Mouse (Mus musculus) MEL (cell line): ENCODE results near the gene Pcgf2. TPM values are rescaled to one million over a fixed set of nuclear protein-coding genes. Genes with fewer than 3 reads are reported as not detected.

Source experiments
- DNase-seq: peaks from one replicate; pipeline ENCODE4 v3.0.0; 2011; ENCODE audit warnings: low read depth, low spot score
- H3K27ac ChIP-seq: 2 replicates; pipeline ENCODE4 v1.5.1; 2012; ENCODE audit warnings: low read depth, mild to moderate bottlenecking, control low read depth, low read length, moderate library complexity; ENCODE audit not compliant: control insufficient read depth
- H3K27me3 ChIP-seq, 2 experiments: fragments of 150-350 bp in 1 of 2; sonication (generic) in 1 of 2; 2 replicates each; pipeline ENCODE4 v1.6.1; 2012; ENCODE audit warnings: low read length in 2 of 2, mild to moderate bottlenecking in 2 of 2, improper control_type of control experiment in 1 of 2, moderate library complexity in 1 of 2; ENCODE audit not compliant: insufficient read depth in 2 of 2, control insufficient read depth in 1 of 2
- H3K36me3 ChIP-seq, 2 experiments: 2 replicates each; pipeline ENCODE4 v1.6.1; 2012 to 2014; ENCODE audit warnings: low read length in 2 of 2, improper control_type of control experiment in 1 of 2, inconsistent platforms in 1 of 2, mild to moderate bottlenecking in 1 of 2; ENCODE audit not compliant: insufficient read depth in 2 of 2, control insufficient read depth in 1 of 2
- H3K4me1 ChIP-seq, 2 experiments: fragments of 150-350 bp in 1 of 2; sonication (generic) in 1 of 2; 2 replicates each; pipeline ENCODE4 v1.6.1; 2012; ENCODE audit warnings: low read length in 2 of 2, improper control_type of control experiment in 1 of 2, mild to moderate bottlenecking in 1 of 2; ENCODE audit not compliant: insufficient read depth in 2 of 2, control insufficient read depth in 1 of 2
- H3K4me3 ChIP-seq, 2 experiments: fragments of 150-350 bp in 1 of 2; sonication (generic) in 1 of 2; 2 replicates each; pipeline ENCODE4 v1.5.1; 2012; ENCODE audit warnings: low read depth in 2 of 2, low read length in 2 of 2, mild to moderate bottlenecking in 2 of 2, moderate library complexity in 2 of 2, control low read depth in 1 of 2, improper control_type of control experiment in 1 of 2; ENCODE audit not compliant: control insufficient read depth in 1 of 2, insufficient read depth in 1 of 2
- H3K79me2 ChIP-seq: 2 replicates; pipeline ENCODE4 v1.6.1; 2012; ENCODE audit warnings: mild to moderate bottlenecking, low read length, moderate library complexity; ENCODE audit not compliant: control insufficient read depth, poor library complexity, insufficient read depth
- H3K9ac ChIP-seq: 2 replicates; pipeline ENCODE4 v1.6.1; 2012; ENCODE audit warnings: low read depth, mild to moderate bottlenecking, control low read depth, low read length, moderate library complexity; ENCODE audit not compliant: control insufficient read depth, poor library complexity, severe bottlenecking
- H3K9me3 ChIP-seq: fragments of 150-350 bp; sonication (generic); replicated peaks from 2 replicates; pipeline ENCODE4 v1.6.1; 2012; ENCODE audit warnings: mild to moderate bottlenecking, low read length, improper control_type of control experiment, moderate library complexity; ENCODE audit not compliant: insufficient read depth
- CHD2 ChIP-seq: IDR thresholded peaks from 2 replicates; pipeline ENCODE4 v1.6.1; 2011; ENCODE audit warnings: low read length, improper control_type of control experiment
- CTCF ChIP-seq, 3 experiments: IDR thresholded peaks in 2 of 3; conservative IDR thresholded peaks in 1 of 3; 2 replicates each; pipeline ENCODE4 v1.5.1; 2011 to 2012; ENCODE audit warnings: low read length in 3 of 3, low read depth in 2 of 3, mild to moderate bottlenecking in 2 of 3, improper control_type of control experiment in 1 of 3, inconsistent platforms in 1 of 3, mixed read lengths in 1 of 3, moderate library complexity in 1 of 3; ENCODE audit not compliant: control insufficient read depth in 1 of 3, insufficient read depth in 1 of 3, poor library complexity in 1 of 3, severe bottlenecking in 1 of 3
- E2F4 ChIP-seq: IDR thresholded peaks from 2 replicates; pipeline ENCODE4 v1.6.1; 2011; ENCODE audit warnings: low read depth, low read length, improper control_type of control experiment, borderline replicate concordance
- ETS1 ChIP-seq: IDR thresholded peaks from 2 replicates; pipeline ENCODE4 v1.6.1; 2012; ENCODE audit warnings: low read depth, mild to moderate bottlenecking, inconsistent platforms, low read length, improper control_type of control experiment, moderate library complexity
- GABPA ChIP-seq: IDR thresholded peaks from 2 replicates; pipeline ENCODE4 v1.6.1; 2012; ENCODE audit warnings: low read depth, mild to moderate bottlenecking, inconsistent platforms, low read length, improper control_type of control experiment, moderate library complexity
- GATA1 ChIP-seq: IDR thresholded peaks from 2 replicates; pipeline ENCODE4 v1.6.1; 2011; ENCODE audit warnings: low read depth, low read length, improper control_type of control experiment
- HCFC1 ChIP-seq: IDR thresholded peaks from 2 replicates; pipeline ENCODE4 v1.6.1; 2012; ENCODE audit warnings: low read depth, mild to moderate bottlenecking, inconsistent platforms, low read length, improper control_type of control experiment, moderate library complexity
- KAT2A ChIP-seq: conservative IDR thresholded peaks from 2 replicates; pipeline ENCODE4 v1.6.1; 2012; ENCODE audit warnings: low read depth, low read length, improper control_type of control experiment, inconsistent platforms
- MAFK ChIP-seq: IDR thresholded peaks from 2 replicates; pipeline ENCODE4 v1.6.1; 2011; ENCODE audit warnings: low read depth, mild to moderate bottlenecking, low read length, improper control_type of control experiment, borderline replicate concordance
- MAZ ChIP-seq: IDR thresholded peaks from 2 replicates; pipeline ENCODE4 v1.6.1; 2012; ENCODE audit warnings: low read depth, mild to moderate bottlenecking, inconsistent platforms, low read length, improper control_type of control experiment
- MXI1 ChIP-seq: IDR thresholded peaks from 2 replicates; pipeline ENCODE4 v1.6.1; 2011; ENCODE audit warnings: mild to moderate bottlenecking, low read depth, low read length, improper control_type of control experiment
- MYB ChIP-seq: IDR thresholded peaks from 2 replicates; pipeline ENCODE4 v1.6.1; 2011; ENCODE audit warnings: mild to moderate bottlenecking, low read depth, low read length, improper control_type of control experiment
- NRF1 ChIP-seq: IDR thresholded peaks from 2 replicates; pipeline ENCODE4 v1.6.1; 2014; ENCODE audit warnings: low read depth, mild to moderate bottlenecking, inconsistent platforms, low read length, improper control_type of control experiment, moderate library complexity; ENCODE audit not compliant: poor library complexity, insufficient read depth, severe bottlenecking
- POLR2AphosphoS2 ChIP-seq: IDR thresholded peaks from 2 replicates; pipeline ENCODE4 v1.6.1; 2011; ENCODE audit warnings: low read length, improper control_type of control experiment
- POLR2AphosphoS5 ChIP-seq: IDR thresholded peaks from 2 replicates; pipeline ENCODE4 v1.6.1; 2012; ENCODE audit warnings: low read depth, borderline replicate concordance, mild to moderate bottlenecking, inconsistent platforms, low read length, moderate library complexity, mixed read lengths
- RAD21 ChIP-seq: IDR thresholded peaks from 2 replicates; pipeline ENCODE4 v1.6.1; 2011; ENCODE audit warnings: mild to moderate bottlenecking, low read depth, low read length, improper control_type of control experiment
- TAL1 ChIP-seq: IDR thresholded peaks from 2 replicates; pipeline ENCODE4 v1.6.1; 2012; ENCODE audit warnings: mild to moderate bottlenecking, inconsistent platforms, low read length, moderate library complexity, mixed read lengths
- TBP ChIP-seq: IDR thresholded peaks from 2 replicates; pipeline ENCODE4 v1.8.0; 2011; ENCODE audit warnings: low read depth, low read length, improper control_type of control experiment
- UBTF ChIP-seq: IDR thresholded peaks from 2 replicates; pipeline ENCODE4 v1.6.1; 2012; ENCODE audit warnings: low read depth, mild to moderate bottlenecking, inconsistent platforms, low read length, improper control_type of control experiment, moderate library complexity, borderline replicate concordance; ENCODE audit not compliant: insufficient read depth
- USF1 ChIP-seq: IDR thresholded peaks from 2 replicates; pipeline ENCODE4 v1.6.1; 2014; ENCODE audit warnings: low read depth, mild to moderate bottlenecking, inconsistent platforms, low read length, improper control_type of control experiment, moderate library complexity
- ZNF384 ChIP-seq: IDR thresholded peaks from 2 replicates; pipeline ENCODE4 v1.6.1; 2012; ENCODE audit warnings: low read depth, mild to moderate bottlenecking, inconsistent platforms, low read length, improper control_type of control experiment
- polyA plus RNA-seq, 2 experiments: library from polyadenylated mRNA; stranded (reverse) in 1 of 2; unstranded in 1 of 2; fragments of >175 nt in 1 of 2; fragments of >200 nt in 1 of 2; gene quantifications; 2 replicates each; pipeline versions ENCODE4 v1.2.1 to v1.2.4; 2012; ENCODE audit warnings: low replicate concordance in 2 of 2, low read depth in 1 of 2; ENCODE audit not compliant: insufficient read length in 2 of 2, insufficient read depth in 1 of 2, missing spikeins in 1 of 2
- total RNA-seq: library from RNA; depleted of rRNA; stranded (reverse); fragments of 300-350 nt; gene quantifications from 2 replicates; pipeline ENCODE4 v1.2.3, GENCODE M21; 2012

Pcgf2 gene
- total and polyA plus RNA-seq, 3 experiments, result 12.3 to 38.7 TPM; not detected in 1

DNA sequence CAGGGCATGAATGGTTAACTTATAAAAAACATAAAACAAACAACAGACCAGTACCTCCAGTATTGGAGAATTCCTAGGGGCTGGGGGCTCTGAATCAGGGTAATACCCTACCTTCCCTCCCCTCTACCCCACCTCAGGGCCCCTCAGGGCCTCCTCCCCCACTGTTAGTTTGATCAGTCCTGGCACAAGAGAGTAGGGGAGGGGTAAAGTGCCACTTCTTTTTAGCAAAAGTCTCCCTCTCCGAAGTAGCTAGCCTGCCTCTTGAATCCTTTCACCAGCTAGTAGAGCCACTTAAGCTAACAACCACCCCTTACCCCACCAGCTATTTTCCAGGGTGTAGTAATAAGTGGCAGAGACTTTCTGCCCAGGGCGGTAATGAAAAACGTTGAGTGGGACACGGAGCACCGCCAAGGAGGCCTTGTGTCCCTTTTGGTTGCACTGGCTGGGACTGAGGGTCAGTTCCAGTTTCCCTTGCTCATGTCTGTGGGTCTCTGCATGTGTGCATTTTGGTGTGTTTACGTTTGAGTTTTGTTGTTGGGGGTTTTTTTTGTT lies 17.7 kb downstream of the Pcgf2 start:
- Histone ChIP-seq H3K9ac (no peak overlapping the region), H3K79me2 (no peaks in the 10 kb centered on the region), H3K27me3 (no peaks in the 10 kb centered on the region), H3K36me3 (peaks cover 0 to 2% of the 10 kb centered on the region in 2 experiments; a peak in 1 of 4 replicates), H3K4me1 (peaks cover 0 to 18% of the 10 kb centered on the region in 2 experiments; a peak in 2 of 4 replicates), H3K4me3 (no peak overlapping the region), H3K9me3 (no peaks in the 10 kb centered on the region), H3K27ac (no peak overlapping the region)
- TF ChIP-seq MAFK, result no peak
- TF ChIP-seq GATA1, result no peak
- TF ChIP-seq MXI1, result no peak
- TF ChIP-seq ZNF384, result no peak
- TF ChIP-seq TBP, result no peak
- no peak for TF ChIP-seq RAD21
- TF ChIP-seq UBTF, result no peak
- TF ChIP-seq USF1, result no peak
- no peak for TF ChIP-seq E2F4
- TF ChIP-seq HCFC1, result no peak
- no peak for TF ChIP-seq KAT2A
- TF ChIP-seq CHD2, result no peak
- TF ChIP-seq GABPA, result no peak
- no peak for TF ChIP-seq NRF1
- TF ChIP-seq MYB, result no peak
- no peak for TF ChIP-seq POLR2AphosphoS2
- TF ChIP-seq CTCF (IDR thresholded peaks at IDR 0.05 in 2 of 3, conservative IDR thresholded peaks at IDR 0.05 in 1 of 3; ENCODE audit: control insufficient read depth in 1 of 3, insufficient read depth in 1 of 3, low read depth in 2 of 3, low read length in 3 of 3, poor library complexity in 1 of 3, severe bottlenecking in 1 of 3), result no peak
- no peak for TF ChIP-seq POLR2AphosphoS5
- TF ChIP-seq TAL1, result no peak
- no peak for DNase-seq

DNA sequence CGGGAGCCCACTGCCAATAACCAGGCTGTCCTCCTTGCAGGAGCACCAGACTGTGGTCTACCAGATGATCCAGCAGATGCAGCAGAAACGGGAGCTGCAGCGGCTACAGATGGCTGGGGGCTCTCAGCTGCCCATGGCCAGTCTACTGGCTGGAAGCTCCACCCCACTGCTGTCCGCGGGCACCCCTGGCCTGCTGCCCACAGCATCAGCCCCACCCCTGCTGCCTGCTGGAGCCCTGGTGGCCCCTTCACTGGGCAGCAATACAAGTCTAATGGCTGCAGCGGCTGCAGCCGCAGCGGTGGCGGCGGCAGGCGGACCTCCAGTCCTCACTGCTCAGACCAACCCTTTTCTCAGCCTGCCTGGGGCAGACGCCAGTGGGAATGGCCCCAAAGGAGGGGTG lies 19.9 kb downstream of the Pcgf2 start:
- no peak for TF ChIP-seq ETS1
- no peak for TF ChIP-seq MAZ
- no peak for TF ChIP-seq USF1
- peaks cover 2% of the 10 kb centered on the region in 2 experiments; a peak in 2 of 4 replicates for H3K36me3 ChIP-seq

More for the DNA sequence above, 19.9 kb downstream of the Pcgf2 start:
- Histone ChIP-seq H3K4me1 (peaks cover 0 to 12% of the 10 kb centered on the region in 2 experiments; a peak in 2 of 4 replicates), H3K27me3 (no peaks in the 10 kb centered on the region), H3K79me2 (no peaks in the 10 kb centered on the region), H3K9ac (no peak overlapping the region), H3K27ac (no peak overlapping the region), H3K9me3 (no peaks in the 10 kb centered on the region), H3K4me3 (no peak overlapping the region)
- DNase-seq, result no peak
